Mouse (Mus musculus): ENCODE results near the gene BC051019. TPM values are rescaled to one million over a fixed set of nuclear protein-coding genes. Genes with fewer than 3 reads are reported as not detected.
A peak's percentile ranks its signal among the peaks of the same experiment; 100 is the strongest.

BC051019 gene
- total and polyA plus RNA-seq, 2 experiments from 2014 or later = not detected

GRCm38 (mm10) chr7:109700213-109700612 lies 23.4 kb downstream of the BC051019 start:
- TF ChIP-seq EP300 (IDR thresholded peaks at IDR 0.05; ENCODE audit: low read depth) (no peak), CTCF (IDR thresholded peaks at IDR 0.05; ENCODE audit: low read depth) (no peak)
- Histone ChIP-seq H3K4me2 (ENCODE audit: low read depth, low read length) (no peak overlapping the region), H3K9me3 (replicated peaks; ENCODE audit: control insufficient read depth, low read length) (no peaks in the 10 kb centered on the region), H3K27me3 (ENCODE audit: control insufficient read depth, insufficient read depth, low read length) (no peaks in the 10 kb centered on the region), H3K4me3 (ENCODE audit: low read depth, low read length) (no peak overlapping the region), H3K4me1 (ENCODE audit: control insufficient read depth, insufficient read depth) (0 out of 2 replicates have a peak, but pooled peaks cover 2% of the 10 kb centered on the region), H3K9ac (replicated peaks; ENCODE audit: low read depth, low read length) (no peak overlapping the region), H3K27ac (ENCODE audit: low read depth) (no peak overlapping the region), H3K36me3 (replicated peaks; ENCODE audit: control insufficient read depth, insufficient read depth, low read length) (no peaks in the 10 kb centered on the region)
- DNase-seq (ENCODE audit: low spot score) (no peak), ATAC-seq (ENCODE audit: insufficient read depth, low read depth) (no peak)

GRCm38 (mm10) chr7:109695339-109695726 lies 28.3 kb downstream of the BC051019 start:
- Histone ChIP-seq H3K4me2 (ENCODE audit: low read depth, low read length) (no peak overlapping the region), H3K9ac (replicated peaks; ENCODE audit: low read depth, low read length) (no peak overlapping the region), H3K27me3 (ENCODE audit: control insufficient read depth, insufficient read depth, low read length) (no peaks in the 10 kb centered on the region), H3K9me3 (replicated peaks; ENCODE audit: control insufficient read depth, low read length) (no peaks in the 10 kb centered on the region), H3K36me3 (replicated peaks; ENCODE audit: control insufficient read depth, insufficient read depth, low read length) (no peaks in the 10 kb centered on the region), H3K4me1 (ENCODE audit: control insufficient read depth, insufficient read depth) (no peaks in the 10 kb centered on the region), H3K27ac (ENCODE audit: low read depth) (no peak overlapping the region), H3K4me3 (ENCODE audit: low read depth, low read length) (no peak overlapping the region)
- WGBS = 89% methylated on average over 10 of the region's 10 CpGs
- DNase-seq (ENCODE audit: low spot score) (no peak), ATAC-seq (ENCODE audit: insufficient read depth, low read depth) (no peak)
- TF ChIP-seq CTCF (IDR thresholded peaks at IDR 0.05; ENCODE audit: low read depth) (no peak), EP300 (IDR thresholded peaks at IDR 0.05; ENCODE audit: low read depth) (no peak)

GRCm38 (mm10) chr7:109694576-109695338 lies 28.9 kb downstream of the BC051019 start:
- no peak overlapping the region for H3K9ac ChIP-seq (replicated peaks; ENCODE audit: low read depth, low read length)
- no peaks in the 10 kb centered on the region for H3K36me3 ChIP-seq (replicated peaks; ENCODE audit: control insufficient read depth, insufficient read depth, low read length)
- no peak overlapping the region for H3K4me3 ChIP-seq (ENCODE audit: low read depth, low read length)
- WGBS = 86% methylated on average over 13 of the region's 13 CpGs
- H3K27ac ChIP-seq (ENCODE audit: low read depth) = no peak overlapping the region
- TF ChIP-seq CTCF (IDR thresholded peaks at IDR 0.05; ENCODE audit: low read depth) (no peak), EP300 (IDR thresholded peaks at IDR 0.05; ENCODE audit: low read depth) (no peak)
- H3K4me1 ChIP-seq (ENCODE audit: control insufficient read depth, insufficient read depth) = no peaks in the 10 kb centered on the region
- DNase-seq (ENCODE audit: low spot score) (no peak), ATAC-seq (ENCODE audit: insufficient read depth, low read depth) (no peak)
- no peaks in the 10 kb centered on the region for H3K27me3 ChIP-seq (ENCODE audit: control insufficient read depth, insufficient read depth, low read length)
- no peak overlapping the region for H3K4me2 ChIP-seq (ENCODE audit: low read depth, low read length)
- H3K9me3 ChIP-seq (replicated peaks; ENCODE audit: control insufficient read depth, low read length) = no peaks in the 10 kb centered on the region

- Histone ChIP-seq H3K36me3 (replicated peaks; ENCODE audit: control insufficient read depth, insufficient read depth, low read length) (no peaks in the 10 kb centered on the region), H3K27ac (ENCODE audit: low read depth) (no peak overlapping the region), H3K4me1 (ENCODE audit: control insufficient read depth, insufficient read depth) (no peaks in the 10 kb centered on the region), H3K9me3 (replicated peaks; ENCODE audit: control insufficient read depth, low read length) (no peaks in the 10 kb centered on the region), H3K4me2 (ENCODE audit: low read depth, low read length) (no peak overlapping the region), H3K9ac (replicated peaks; ENCODE audit: low read depth, low read length) (no peak overlapping the region), H3K27me3 (ENCODE audit: control insufficient read depth, insufficient read depth, low read length) (no peaks in the 10 kb centered on the region), H3K4me3 (ENCODE audit: low read depth, low read length) (no peak overlapping the region)
- TF ChIP-seq EP300 (IDR thresholded peaks at IDR 0.05; ENCODE audit: low read depth) (no peak), CTCF (IDR thresholded peaks at IDR 0.05; ENCODE audit: low read depth) (no peak)
- WGBS = 57% methylated on average over 5 of the region's 5 CpGs
- no peak for ATAC-seq (ENCODE audit: insufficient read depth, low read depth)
- no peak for DNase-seq (ENCODE audit: low spot score)
Measured at GRCm38 (mm10) chr7:109690961-109691360, 32.7 kb downstream of the BC051019 start.

GRCm38 (mm10) chr7:109690101-109690500 lies 33.5 kb downstream of the BC051019 start:
- Histone ChIP-seq H3K4me2 (ENCODE audit: low read depth, low read length) (no peak overlapping the region), H3K36me3 (replicated peaks; ENCODE audit: control insufficient read depth, insufficient read depth, low read length) (no peaks in the 10 kb centered on the region), H3K9ac (replicated peaks; ENCODE audit: low read depth, low read length) (no peak overlapping the region), H3K27me3 (ENCODE audit: control insufficient read depth, insufficient read depth, low read length) (no peaks in the 10 kb centered on the region), H3K9me3 (replicated peaks; ENCODE audit: control insufficient read depth, low read length) (no peaks in the 10 kb centered on the region), H3K4me3 (ENCODE audit: low read depth, low read length) (no peak overlapping the region), H3K4me1 (ENCODE audit: control insufficient read depth, insufficient read depth) (no peaks in the 10 kb centered on the region), H3K27ac (ENCODE audit: low read depth) (no peak overlapping the region)
- WGBS = 80% methylated on average over 3 of the region's 3 CpGs
- no peak for DNase-seq (ENCODE audit: low spot score)
- no peak for ATAC-seq (ENCODE audit: insufficient read depth, low read depth)
- TF ChIP-seq EP300 (IDR thresholded peaks at IDR 0.05; ENCODE audit: low read depth) (no peak), CTCF (IDR thresholded peaks at IDR 0.05; ENCODE audit: low read depth) (peak; percentile 30)
